Mouse (Mus musculus): ENCODE results near the gene Gm20696.

The Gm20696 gene

DNA sequence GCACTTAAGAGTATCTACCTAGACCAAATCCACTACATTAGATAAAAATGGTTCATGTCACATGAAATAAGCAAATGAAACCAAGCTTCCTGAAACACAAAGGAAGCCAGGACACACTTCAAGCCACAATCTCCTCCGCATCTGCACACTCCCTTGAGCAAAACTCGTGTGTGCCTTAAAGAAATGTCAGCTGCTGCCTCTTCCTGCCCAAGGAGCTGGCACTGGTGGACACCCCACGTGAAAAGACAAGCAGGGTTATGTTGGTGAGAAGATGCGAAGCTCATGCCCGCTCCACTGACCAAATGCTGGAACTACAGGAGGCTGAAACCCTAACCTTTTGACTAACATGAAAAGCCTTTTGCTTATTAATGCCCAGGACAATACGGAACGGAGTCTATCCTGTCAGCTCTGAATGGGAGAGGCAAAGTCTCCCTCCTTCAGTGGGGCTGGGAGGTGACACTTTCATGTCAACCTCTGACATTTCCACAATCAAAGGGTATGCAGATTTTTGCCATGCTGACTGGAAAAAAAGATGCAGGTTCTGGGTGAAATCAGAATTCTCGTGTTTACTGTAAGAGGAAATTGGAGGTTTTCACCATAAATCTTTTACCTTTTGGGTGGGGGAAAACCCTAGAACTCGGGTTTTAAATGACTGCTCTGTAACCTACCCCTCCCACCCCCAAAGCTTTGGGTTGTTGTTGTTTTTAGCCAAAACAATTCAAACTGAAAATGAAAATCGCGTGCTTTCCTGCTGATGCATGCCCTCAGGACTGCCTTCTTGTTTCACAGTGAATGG lies 405.5 kb downstream of the Gm20696 start:
- no peak for DNase-seq (ENCODE audit: low spot score in 2 of 2)

DNA sequence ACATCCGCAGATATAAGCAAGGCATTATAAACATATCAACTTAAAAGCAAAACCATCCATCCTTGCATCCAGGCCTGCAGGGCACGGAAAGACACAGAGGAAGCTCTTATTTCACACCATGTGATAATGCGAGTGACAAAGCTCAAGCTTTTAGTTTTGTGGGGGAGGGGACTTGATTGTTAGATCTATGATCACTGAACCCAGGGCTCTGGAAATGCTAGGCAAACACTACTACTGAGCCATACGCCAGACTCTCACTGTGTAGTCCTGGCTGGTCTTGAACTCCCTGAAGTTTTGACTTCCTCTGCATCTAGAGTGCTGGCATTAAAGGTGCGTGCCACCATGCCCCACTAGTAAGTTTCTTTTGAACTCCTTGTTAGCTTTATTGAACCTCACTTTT lies 408.3 kb downstream of the Gm20696 start:
- DNase-seq (ENCODE audit: low spot score in 2 of 2): no peak

DNA sequence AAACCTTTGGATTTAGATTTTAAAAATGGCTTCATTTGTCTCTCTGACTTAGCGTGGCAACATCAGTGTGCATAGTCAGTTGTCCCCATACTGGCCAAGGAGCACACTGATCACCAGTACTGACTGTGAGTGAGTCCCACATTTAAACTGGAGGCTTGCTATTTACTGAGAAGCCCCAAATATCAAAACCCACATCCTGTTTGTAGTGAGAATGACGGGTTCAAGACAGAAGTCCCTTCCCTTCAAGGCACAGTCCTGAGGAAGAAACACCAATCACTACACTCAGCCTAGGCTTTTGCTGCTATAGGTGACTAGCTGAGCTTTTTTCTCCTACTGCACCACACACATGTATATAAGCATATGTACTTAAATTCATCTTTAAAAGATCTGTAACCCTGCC lies 408.9 kb downstream of the Gm20696 start:
- no peak for DNase-seq (ENCODE audit: low spot score in 2 of 2)

DNA sequence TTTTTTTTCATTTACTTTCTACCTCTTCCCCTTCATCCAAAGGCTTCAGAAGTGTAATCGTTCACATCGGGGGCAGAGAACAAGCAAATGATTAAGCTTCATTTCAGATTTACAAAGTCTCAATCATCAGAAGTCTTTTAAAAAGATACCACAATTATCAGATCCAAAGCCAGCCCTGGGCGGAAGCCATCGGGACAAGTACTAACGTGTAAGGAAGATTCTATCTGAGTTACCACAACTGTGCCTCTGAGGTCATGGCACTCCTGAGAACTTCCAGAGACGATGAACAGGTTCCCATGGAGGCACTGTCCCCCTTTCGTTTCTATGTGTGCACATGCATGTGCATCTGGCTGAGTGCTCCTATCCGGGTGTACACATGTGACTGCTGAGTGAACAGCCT lies 413.3 kb downstream of the Gm20696 start:
- no peak for DNase-seq (ENCODE audit: low spot score in 2 of 2)

DNA sequence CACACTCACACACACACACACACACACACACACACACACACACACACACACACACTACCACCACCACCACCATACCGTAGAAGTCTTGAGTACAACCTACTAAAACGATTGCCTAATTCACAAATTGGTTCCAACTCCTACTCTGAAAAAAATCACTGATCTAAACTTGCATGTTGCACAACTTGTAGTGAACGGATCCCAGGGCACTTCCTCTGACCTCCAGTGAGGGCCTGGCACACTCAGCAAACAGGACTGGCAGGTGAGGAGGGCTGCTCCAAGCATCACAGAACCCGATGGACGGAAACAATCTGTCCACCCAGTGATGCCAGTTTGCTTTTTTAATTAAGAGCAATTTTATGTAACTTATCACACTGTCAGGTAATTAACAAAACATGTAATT lies 413.8 kb downstream of the Gm20696 start:
- no peak for DNase-seq (ENCODE audit: low spot score in 2 of 2)

DNA sequence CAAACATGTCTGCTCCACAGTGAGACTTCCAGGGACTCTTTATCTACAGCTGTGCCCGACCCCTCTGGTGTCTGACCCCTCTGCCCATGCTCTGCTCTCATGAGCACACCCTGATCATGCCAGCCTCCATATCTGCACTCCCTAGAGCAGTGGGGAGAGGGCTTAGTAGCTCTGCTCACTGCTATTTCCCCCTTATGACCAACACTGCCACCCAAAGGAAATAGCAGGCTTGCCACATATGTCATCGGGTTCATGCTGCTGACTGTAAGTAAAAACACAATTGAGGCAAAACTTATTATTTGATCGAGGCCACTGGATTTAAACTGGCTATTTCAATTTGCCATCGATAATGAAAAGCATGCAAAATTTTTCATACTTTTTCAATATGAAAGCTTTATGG lies 414.7 kb downstream of the Gm20696 start:
- no peak for DNase-seq (ENCODE audit: low spot score in 2 of 2)

DNA sequence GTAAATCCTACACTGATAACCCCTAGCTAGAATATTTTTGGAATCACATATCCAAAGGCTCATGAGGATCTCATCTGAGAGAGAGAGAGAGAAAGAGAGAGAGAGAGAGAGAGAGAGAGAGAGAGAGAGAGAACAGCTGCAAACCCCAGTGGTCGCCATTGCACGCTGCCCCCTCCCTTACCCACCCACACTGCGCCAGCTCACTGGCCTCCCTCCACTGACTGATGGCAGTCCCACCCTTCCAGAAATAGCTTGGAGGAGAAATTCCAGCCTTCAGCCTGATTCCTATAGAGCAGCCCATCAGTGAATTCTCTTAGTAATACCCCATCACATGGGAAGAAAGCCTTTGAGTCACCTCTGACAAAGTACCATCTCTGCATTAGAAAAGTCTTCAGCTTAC lies 415.4 kb downstream of the Gm20696 start:
- DNase-seq (ENCODE audit: low spot score in 2 of 2): no peak

DNA sequence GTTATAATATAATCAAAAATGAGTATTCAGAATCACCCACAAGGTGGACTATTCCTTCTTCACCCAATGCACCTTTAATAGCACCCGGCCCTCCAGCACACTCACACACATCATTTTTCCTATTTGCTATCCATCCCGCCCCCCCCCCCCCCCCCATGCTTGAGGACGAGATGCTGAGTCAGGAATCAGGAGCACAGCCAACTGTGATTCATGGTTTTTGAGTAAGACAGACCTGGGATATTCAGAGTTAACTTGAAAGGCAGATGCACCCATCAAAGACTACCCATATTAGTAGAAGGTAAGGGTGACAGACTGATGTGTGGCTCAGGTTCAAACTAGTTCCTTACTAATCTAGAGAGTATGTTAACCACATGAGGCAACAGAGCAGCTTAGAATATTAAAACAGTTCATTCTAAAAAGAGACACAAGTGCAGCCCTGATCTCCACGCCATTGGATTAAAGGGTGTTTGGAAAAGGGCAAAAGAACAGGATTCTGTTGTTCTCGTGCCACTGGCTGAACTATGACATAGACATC lies 417.0 kb downstream of the Gm20696 start:
- no peak for DNase-seq (ENCODE audit: low spot score in 2 of 2)

DNA sequence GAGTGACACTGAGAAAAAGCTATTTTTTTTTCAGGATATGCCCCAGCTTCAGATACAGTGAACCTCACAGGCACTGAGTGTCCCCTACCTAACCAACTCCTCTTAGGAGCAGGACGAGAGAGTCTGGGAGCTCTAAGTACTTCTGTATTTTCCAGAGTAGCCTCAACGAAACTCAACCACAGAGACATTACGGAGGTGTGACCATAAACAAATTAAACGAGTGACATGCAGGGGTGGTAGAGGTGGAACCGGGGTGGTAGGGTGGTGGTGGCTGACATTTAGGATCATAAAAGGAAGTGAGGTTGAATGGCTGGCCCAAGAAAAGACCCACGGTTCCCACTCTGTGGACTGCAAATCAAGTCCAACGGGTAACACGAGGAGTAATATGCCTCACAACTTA lies 418.2 kb downstream of the Gm20696 start:
- no peak for DNase-seq (ENCODE audit: low spot score in 2 of 2)

DNA sequence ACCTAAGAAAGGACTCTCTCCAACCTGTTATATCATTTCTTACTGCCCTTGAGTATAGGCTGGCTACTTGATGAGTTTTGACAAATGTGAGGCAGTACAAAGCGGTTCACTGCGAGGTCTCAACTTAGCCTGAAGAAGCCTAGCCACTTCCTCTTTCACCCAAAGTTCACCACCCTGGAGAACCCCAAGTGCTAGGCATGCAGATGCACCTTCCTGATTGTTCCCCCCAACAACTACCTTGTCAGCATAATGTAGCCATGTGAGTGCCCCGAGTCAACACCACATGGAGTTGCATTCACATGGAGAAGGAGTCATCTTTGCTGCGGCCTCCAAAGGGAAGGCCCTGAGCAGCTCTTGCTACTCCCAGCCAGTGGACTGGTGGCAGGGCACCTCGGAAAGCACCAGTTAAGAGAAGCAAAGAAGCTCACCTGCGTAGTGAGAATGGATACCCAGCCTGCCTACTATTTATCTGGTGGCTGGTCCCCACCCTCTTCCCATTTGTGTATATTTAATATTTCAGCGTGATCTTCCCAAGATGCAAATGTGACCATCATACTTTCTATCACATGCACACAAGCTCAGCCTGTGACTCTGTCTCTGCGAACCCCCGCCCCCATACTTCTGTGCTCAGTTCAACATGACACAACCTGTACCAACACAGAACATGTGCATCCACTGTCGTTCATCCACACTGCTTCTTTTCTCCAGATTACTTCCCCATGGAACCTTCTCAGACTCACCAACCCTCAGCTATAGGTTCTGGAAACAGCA lies 424.8 kb downstream of the Gm20696 start:
- DNase-seq (ENCODE audit: low spot score in 2 of 2): peak; percentile 21 to 64

DNA sequence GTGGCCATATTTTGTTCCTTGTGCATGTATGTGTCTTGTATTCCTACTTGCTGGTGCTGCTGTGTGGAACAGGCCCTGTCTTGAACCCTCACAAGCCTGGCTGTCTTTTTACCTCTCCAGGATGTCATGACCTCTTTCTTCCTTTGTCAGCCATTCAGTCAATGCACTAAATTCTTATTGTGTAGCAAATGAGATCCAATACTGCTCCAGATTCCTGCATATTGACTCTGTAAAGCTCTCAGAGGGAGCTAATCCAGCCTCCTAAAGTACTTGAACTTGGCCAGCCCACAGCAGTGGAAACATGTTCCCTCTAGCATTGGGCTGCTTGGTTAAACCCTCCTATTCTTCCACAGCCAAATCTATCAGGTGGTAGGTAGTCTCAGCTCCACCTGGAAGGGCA lies 425.8 kb downstream of the Gm20696 start:
- DNase-seq (ENCODE audit: low spot score in 2 of 2): no peak

DNA sequence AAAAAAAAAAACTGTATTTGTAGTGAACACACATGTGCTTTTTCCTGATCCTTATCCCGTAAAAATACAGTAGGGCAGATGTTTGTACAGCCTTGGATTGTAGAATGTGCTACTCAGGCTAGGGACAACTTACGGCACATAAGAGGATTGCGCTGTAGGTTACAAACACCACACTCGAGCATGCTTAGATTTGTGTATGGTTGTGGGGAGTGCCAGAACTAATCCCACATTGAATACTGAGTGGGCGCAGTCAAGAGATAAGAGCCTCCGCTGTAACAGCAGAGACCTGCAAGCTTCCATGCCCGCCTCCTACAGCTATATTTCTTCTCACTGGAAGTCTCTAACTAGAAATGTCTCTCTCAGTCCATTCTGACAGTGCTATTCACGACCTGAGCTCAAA lies 431.0 kb downstream of the Gm20696 start:
- DNase-seq (ENCODE audit: low spot score in 2 of 2): no peak

DNA sequence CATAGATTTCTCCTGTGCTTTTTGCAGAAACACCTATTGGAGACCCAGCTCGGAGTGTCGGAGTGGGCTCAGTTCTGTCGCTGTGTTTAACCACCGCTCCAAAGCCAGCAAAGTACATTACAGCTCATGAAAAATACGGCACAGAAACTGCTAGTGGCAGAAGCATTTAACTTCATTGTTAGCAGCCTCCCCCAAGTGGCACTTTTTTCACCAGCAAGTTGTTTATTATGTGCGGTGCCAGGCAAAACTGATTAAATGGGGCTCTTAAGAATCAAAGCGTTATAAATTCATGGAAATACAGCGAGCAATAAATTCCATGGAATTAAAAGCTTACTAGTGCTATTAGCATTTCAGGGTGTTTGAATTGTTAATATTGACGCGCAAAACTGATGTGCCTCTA lies 433.2 kb downstream of the Gm20696 start:
- DNase-seq (ENCODE audit: low spot score in 2 of 2): no peak

DNA sequence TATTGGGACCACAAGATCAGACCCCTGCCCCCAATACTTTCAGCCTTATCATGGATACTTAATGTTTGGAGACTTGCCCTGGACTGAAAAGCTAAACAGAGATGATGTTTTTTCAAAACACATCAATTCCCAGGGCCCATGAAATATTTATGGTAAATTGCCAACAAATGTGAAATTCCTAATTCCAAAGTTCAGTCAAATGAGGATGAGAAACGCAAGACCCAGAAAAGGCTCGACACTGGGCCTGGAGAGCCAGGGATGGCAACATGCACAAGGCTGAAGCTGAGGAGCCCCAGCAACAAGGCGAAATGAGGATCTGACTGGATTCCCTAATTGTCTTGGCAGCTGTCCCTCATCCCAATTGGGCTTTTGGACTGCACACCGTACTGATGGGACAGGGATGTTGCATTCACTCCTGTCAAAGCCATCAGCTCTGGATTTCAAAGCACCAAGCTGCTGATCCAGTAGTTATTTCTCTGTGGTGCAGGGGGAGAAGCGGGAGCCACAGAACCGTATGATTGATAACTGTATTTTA lies 438.2 kb downstream of the Gm20696 start:
- DNase-seq (ENCODE audit: low spot score in 2 of 2): no peak

DNA sequence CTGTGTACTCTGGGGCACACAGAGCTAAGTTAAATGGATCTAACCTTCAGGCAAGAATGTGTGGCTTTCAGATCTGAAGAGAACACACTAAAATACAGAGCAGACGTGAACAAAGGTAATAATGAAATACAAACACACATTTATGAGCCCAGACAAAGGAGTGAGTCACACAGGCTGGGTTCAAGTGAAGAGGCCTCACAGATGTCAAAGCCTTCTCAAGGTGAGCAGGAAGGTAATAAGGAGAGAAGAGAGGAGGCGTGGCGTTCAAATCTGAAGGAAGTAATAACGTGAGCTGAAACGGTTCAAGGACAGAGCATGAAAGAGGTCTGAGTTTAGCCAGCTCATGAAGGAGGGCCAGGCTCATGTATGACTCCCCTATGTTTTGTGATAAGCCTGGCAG lies 445.4 kb downstream of the Gm20696 start:
- no peak for DNase-seq (ENCODE audit: low spot score in 2 of 2)

DNA sequence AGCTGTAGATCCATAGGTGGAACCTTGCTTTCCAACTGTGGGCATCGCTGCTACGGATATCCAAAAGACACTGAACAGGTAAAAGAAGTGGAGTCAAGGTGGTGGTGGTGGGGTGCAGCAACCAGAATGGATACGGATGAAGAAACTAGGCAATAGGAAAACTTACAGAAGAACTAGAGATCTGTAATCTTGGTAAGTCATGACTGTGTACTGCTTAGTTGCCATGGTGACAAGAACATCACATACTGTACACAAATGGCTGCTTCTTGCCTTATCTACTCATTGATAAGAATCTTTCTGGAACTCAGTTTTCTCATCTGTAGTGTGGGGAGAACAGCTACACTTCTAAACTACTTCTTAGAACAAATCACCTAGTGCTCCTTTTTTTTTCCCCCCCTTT lies 446.1 kb downstream of the Gm20696 start:
- no peak for DNase-seq (ENCODE audit: low spot score in 2 of 2)

DNA sequence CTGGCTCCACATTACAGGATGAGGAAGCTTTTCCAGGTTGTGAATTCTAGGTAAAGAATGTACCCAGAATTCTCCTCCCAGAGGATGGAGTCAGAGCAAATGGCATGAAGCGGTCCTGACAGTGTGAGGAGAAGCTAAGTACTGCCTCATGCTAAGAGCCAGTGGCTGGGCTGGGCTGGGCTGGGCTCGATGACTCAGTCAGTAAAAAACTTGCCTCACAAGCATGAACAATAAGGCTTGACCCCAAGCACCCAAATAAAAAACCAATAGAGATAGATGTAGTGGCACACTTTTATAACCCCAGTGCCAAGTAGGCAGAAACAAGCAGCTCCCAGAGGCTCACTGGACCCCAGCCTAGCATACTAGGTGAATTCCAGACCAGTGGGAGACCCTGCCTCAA lies 448.8 kb downstream of the Gm20696 start:
- DNase-seq (ENCODE audit: low spot score in 2 of 2): no peak

DNA sequence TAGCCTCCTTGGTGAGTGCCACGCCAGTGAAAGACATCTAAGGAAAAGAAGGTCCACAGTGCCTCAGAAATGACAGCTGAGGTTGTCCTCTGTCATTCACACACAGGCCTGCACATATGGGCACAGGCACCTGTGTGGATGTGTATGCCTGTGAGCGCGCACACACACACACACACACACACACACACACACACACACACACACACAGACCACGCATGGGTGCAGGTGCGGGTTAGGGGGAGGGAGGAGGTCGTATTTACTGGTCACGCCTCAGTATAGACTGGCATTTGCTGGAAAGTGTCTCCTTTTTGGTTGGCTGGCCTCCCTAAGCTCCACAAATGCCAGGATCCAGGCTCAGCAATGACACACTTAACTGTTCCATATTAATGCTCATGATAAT lies 449.4 kb downstream of the Gm20696 start:
- DNase-seq (ENCODE audit: low spot score in 2 of 2): no peak

DNA sequence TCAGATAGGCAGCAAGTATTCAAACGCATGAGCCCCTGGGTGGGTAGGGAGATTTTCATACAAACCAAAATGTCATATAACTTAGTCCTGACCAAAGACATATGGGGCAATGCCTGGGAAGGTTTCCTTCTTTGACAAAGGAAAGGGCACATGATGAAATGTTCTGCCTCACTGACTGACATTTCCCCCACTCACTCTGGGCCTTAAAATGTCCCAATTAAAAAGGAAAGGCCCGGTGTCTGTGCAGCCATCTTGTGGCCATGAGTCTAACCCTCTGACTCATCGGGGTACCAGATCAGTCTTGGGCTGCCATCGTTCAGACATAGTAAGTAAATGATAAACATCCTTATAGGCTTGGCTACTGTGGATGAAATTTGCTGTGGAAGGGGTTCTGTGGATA lies 454.1 kb downstream of the Gm20696 start:
- DNase-seq (ENCODE audit: low spot score in 2 of 2): no peak

DNA sequence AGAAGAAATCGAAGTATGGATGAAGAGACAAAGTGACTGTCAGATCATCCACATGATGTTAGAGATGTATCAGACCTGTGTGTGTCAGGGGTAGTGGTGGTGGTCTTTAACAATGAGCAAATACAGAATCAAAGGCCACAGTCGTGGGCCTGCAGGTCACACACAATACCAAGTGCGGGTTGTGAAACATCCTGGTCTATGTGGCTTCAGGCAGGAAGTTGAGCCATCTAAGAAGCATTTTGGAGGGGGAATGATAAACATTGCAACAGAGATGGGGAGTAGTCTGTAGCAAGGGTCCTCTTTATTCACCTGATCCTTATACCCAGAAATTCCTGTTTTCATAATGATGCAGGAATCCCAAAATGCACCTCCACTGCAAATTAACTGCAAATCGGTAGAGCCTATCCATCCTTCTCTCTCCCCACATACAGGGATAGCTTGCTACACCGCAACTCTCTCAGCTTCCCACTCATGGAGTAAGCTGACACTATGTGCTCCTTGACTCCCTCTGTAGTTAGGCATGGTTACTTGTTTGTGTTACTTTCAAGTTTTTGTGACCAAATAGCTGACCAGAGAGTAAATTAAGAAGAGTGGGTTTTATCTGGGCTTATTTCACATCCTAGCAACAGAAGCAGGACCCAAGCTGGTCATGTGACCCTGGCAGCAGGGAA lies 454.8 kb downstream of the Gm20696 start:
- DNase-seq (ENCODE audit: low spot score in 2 of 2): no peak

DNA sequence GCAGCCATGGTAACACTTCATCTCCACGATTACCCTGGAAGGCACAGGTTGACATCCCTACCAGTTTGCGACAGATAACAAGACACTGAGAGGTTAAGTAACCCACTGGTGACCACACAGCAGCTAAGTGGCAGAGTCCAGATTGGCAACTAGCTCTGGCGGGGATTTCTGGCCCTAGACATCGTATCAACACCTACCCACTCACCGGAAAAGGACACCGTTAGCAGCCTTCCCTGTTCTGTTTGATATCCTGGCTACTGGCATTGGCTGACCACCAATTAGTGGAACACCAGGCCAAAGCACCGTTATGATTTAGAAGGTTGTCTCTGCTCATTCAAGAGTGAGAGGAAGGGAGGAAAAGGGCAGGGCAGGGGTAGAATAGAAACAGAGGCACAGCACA lies 456.4 kb downstream of the Gm20696 start:
- no peak for DNase-seq (ENCODE audit: low spot score in 2 of 2)
